Mouse (Mus musculus): ENCODE measurements at regions not wholly inside any gene's neighbourhood (a gene's known extent, or its start where the extent isn't known, plus 50 kb on each side); places are given as distances from the start of the nearest gene placed in this dataset.

DNA sequence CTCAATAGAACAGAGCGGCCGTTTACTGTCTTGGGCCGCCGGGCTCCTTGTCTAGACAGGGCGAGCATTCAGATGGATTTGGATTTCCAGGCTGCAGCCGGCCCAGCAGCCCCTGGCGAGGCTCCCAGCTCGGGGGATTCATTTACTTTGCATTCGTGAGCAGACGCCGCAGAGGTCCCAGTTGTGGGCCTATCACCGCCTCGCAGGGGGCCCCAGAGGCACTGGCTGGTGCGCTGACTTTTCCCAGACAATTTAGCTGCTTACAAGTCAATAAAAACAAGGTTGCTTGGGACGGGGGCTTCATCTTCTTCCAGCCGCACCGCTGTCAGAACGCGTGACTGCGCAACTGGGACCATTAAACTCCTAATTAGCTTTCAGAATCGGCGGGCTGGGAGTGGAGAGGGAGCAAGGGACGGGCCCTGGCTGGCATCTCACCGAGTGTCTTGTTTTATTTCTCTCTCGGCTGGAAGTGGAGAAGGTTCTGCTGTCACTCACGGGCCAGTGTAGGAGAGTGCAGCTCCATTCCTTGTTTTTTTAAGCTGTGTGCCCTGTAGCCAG, 63.8 kb upstream of the Pmepa1 start:
- Histone ChIP-seq H3K4me3 (ENCODE audit: low read depth, low read length) (peak overlapping the region; percentile 5; the same call in 1 of the 2 replicates), H3K27me3 (ENCODE audit: control insufficient read depth, insufficient read depth, low read length) (no peaks in the 10 kb centered on the region), H3K4me1 (ENCODE audit: control insufficient read depth, insufficient read depth) (peaks cover 41% of the 10 kb centered on the region), H3K9ac (replicated peaks; ENCODE audit: low read depth, low read length) (peak overlapping the region; percentile 34; the same call in 1 of the 2 replicates), H3K36me3 (replicated peaks; ENCODE audit: control insufficient read depth, insufficient read depth, low read length) (no peaks in the 10 kb centered on the region), H3K27ac (ENCODE audit: low read depth) (0 out of 2 replicates have a peak overlapping the region, but pooled peaks have one; percentile 12), H3K4me2 (ENCODE audit: low read depth, low read length) (peak overlapping the region; percentile 37; the same call in 1 of the 2 replicates), H3K9me3 (replicated peaks; ENCODE audit: control insufficient read depth, low read length) (0 out of 2 replicates have a peak, but pooled peaks cover 5% of the 10 kb centered on the region)
- TF ChIP-seq EP300 (IDR thresholded peaks at IDR 0.05; ENCODE audit: low read depth) (no peak), CTCF (IDR thresholded peaks at IDR 0.05; ENCODE audit: low read depth) (no peak)
- ATAC-seq (ENCODE audit: insufficient read depth, low read depth) (no peak), DNase-seq (ENCODE audit: low spot score) (no peak)
- 22% methylated on average over 26 of the region's 26 CpGs for whole genome bisulfite sequencing

- peaks cover 25% of the 10 kb centered on the region for H3K4me1 ChIP-seq (ENCODE audit: control insufficient read depth, insufficient read depth)
- H3K9me3 ChIP-seq (replicated peaks; ENCODE audit: control insufficient read depth, low read length), result 0 out of 2 replicates have a peak, but pooled peaks cover 5% of the 10 kb centered on the region
- no peak overlapping the region for H3K9ac ChIP-seq (replicated peaks; ENCODE audit: low read depth, low read length)
- peak overlapping the region; percentile 15 for H3K27ac ChIP-seq (ENCODE audit: low read depth)
- H3K4me3 ChIP-seq (ENCODE audit: low read depth, low read length), result no peak overlapping the region
- ATAC-seq (ENCODE audit: insufficient read depth, low read depth) (0 out of 2 replicates have a peak, but pooled peaks have one; percentile 16), DNase-seq (ENCODE audit: low spot score) (no peak)
- WGBS, result 51% methylated on average over 16 of the region's 16 CpGs
- no peak for TF ChIP-seq CTCF (IDR thresholded peaks at IDR 0.05; ENCODE audit: low read depth)
- no peak for TF ChIP-seq EP300 (IDR thresholded peaks at IDR 0.05; ENCODE audit: low read depth)
- no peak overlapping the region for H3K4me2 ChIP-seq (ENCODE audit: low read depth, low read length)
- no peaks in the 10 kb centered on the region for H3K36me3 ChIP-seq (replicated peaks; ENCODE audit: control insufficient read depth, insufficient read depth, low read length)
- H3K27me3 ChIP-seq (ENCODE audit: control insufficient read depth, insufficient read depth, low read length), result no peaks in the 10 kb centered on the region
Observed at GRCm38 (mm10) chr2:173342605-173343260, 66.4 kb upstream of the Pmepa1 start.

DNA sequence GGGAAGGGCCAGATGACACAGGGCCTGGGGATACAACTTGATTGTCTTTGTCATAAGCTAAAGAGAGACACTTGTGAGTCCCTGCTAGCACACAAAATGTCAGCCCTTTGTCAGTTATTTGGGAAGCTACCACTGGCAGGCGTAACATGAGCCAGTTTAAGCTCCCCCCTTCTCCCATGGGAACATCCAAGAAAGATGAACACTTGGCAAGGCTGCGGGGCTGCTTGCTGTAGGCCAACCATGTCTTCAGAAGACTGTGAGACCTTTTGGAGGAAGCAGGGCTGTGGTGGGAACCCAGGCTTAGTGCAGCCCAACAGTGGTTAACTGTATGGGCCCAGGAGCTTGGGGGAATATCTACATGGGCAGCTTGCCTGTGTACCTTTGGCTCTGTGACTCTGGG, 67.3 kb upstream of the Pmepa1 start:
- TF ChIP-seq CTCF (IDR thresholded peaks at IDR 0.05; ENCODE audit: low read depth) (no peak), EP300 (IDR thresholded peaks at IDR 0.05; ENCODE audit: low read depth) (no peak)
- Histone ChIP-seq H3K4me2 (ENCODE audit: low read depth, low read length) (no peak overlapping the region), H3K4me1 (ENCODE audit: control insufficient read depth, insufficient read depth) (peaks cover 21% of the 10 kb centered on the region), H3K27me3 (ENCODE audit: control insufficient read depth, insufficient read depth, low read length) (no peaks in the 10 kb centered on the region), H3K36me3 (replicated peaks; ENCODE audit: control insufficient read depth, insufficient read depth, low read length) (no peaks in the 10 kb centered on the region), H3K9ac (replicated peaks; ENCODE audit: low read depth, low read length) (no peak overlapping the region), H3K27ac (ENCODE audit: low read depth) (no peak overlapping the region), H3K4me3 (ENCODE audit: low read depth, low read length) (no peak overlapping the region), H3K9me3 (replicated peaks; ENCODE audit: control insufficient read depth, low read length) (0 out of 2 replicates have a peak, but pooled peaks cover 5% of the 10 kb centered on the region)
- DNase-seq (ENCODE audit: low spot score) (no peak), ATAC-seq (ENCODE audit: insufficient read depth, low read depth) (no peak)
- 67% methylated on average over 2 of the region's 2 CpGs for WGBS

DNA sequence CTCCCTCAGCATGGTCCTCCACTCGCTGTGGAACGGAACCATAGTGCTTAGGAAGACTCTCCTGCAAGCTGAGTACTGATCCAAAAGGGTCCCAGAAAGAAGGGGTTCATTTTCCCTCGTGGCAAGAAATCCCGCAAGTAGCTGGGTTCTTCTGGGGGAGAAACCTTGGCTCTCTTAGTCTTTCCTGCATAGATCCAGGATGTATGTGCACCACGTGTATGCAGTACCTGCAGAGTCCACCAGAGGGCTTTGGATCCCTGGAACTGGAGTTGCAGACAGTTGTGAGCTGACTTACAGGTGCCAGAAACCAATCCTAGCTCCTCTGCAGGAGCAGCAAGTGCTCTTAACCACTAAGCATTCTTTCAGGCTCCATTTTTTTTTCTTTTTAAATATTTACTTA, 67.9 kb upstream of the Pmepa1 start:
- no peak overlapping the region for H3K27ac ChIP-seq (ENCODE audit: low read depth)
- peaks cover 21% of the 10 kb centered on the region for H3K4me1 ChIP-seq (ENCODE audit: control insufficient read depth, insufficient read depth)
- no peak overlapping the region for H3K4me2 ChIP-seq (ENCODE audit: low read depth, low read length)
- no peaks in the 10 kb centered on the region for H3K27me3 ChIP-seq (ENCODE audit: control insufficient read depth, insufficient read depth, low read length)
- no peaks in the 10 kb centered on the region for H3K36me3 ChIP-seq (replicated peaks; ENCODE audit: control insufficient read depth, insufficient read depth, low read length)
- H3K4me3 ChIP-seq (ENCODE audit: low read depth, low read length), result no peak overlapping the region
- no peak for ATAC-seq (ENCODE audit: insufficient read depth, low read depth)
- 95% methylated on average over 5 of the region's 5 CpGs for WGBS
- DNase-seq (ENCODE audit: low spot score), result no peak
- no peak overlapping the region for H3K9ac ChIP-seq (replicated peaks; ENCODE audit: low read depth, low read length)
- H3K9me3 ChIP-seq (replicated peaks; ENCODE audit: control insufficient read depth, low read length), result 0 out of 2 replicates have a peak, but pooled peaks cover 5% of the 10 kb centered on the region
- no peak for TF ChIP-seq CTCF (IDR thresholded peaks at IDR 0.05; ENCODE audit: low read depth)
- no peak for TF ChIP-seq EP300 (IDR thresholded peaks at IDR 0.05; ENCODE audit: low read depth)

DNA sequence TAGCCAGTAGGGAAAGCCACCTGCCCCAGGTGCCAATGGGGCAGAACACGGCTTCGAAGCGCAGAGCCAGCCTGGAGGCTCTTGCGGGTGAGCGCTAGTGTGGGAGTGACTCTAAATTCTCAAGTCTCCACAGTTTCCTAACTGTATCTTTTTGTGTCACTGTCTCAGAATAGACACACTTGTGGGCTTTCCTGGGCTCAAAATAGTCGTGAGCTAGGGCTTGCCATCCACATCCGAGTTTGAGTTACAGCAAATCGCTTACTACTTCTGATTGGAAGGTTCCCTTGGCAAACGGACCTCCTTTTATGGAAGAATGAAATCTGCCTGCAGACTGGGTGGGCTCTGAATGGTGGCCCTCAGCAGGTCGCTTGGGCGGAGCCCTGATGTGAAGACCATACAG, 71.0 kb upstream of the Pmepa1 start:
- ATAC-seq (ENCODE audit: insufficient read depth, low read depth) (no peak), DNase-seq (ENCODE audit: low spot score) (no peak)
- Histone ChIP-seq H3K27ac (ENCODE audit: low read depth) (no peak overlapping the region), H3K9ac (replicated peaks; ENCODE audit: low read depth, low read length) (no peak overlapping the region), H3K9me3 (replicated peaks; ENCODE audit: control insufficient read depth, low read length) (0 out of 2 replicates have a peak, but pooled peaks cover 5% of the 10 kb centered on the region), H3K27me3 (ENCODE audit: control insufficient read depth, insufficient read depth, low read length) (no peaks in the 10 kb centered on the region), H3K36me3 (replicated peaks; ENCODE audit: control insufficient read depth, insufficient read depth, low read length) (no peaks in the 10 kb centered on the region), H3K4me1 (ENCODE audit: control insufficient read depth, insufficient read depth) (peaks cover 18% of the 10 kb centered on the region), H3K4me2 (ENCODE audit: low read depth, low read length) (no peak overlapping the region), H3K4me3 (ENCODE audit: low read depth, low read length) (no peak overlapping the region)
- TF ChIP-seq CTCF (IDR thresholded peaks at IDR 0.05; ENCODE audit: low read depth) (no peak), EP300 (IDR thresholded peaks at IDR 0.05; ENCODE audit: low read depth) (no peak)
- 59% methylated on average over 11 of the region's 11 CpGs for WGBS
